Mouse (Mus musculus) thymus, adult 2 months (tissue): ENCODE measurements around the gene Tyms. TPM values are rescaled to one million over a fixed set of nuclear protein-coding genes. Genes with fewer than 3 reads are reported as not detected.

Source experiments
- DNase-seq: peaks from one replicate; pipeline ENCODE4 v3.0.0; 2021
- H3K27ac ChIP-seq: fragments of 200-500 bp; 2 replicates; pipeline ENCODE4 v1.5.1; 2012; ENCODE audit warnings: low read length, control low read depth; ENCODE audit not compliant: control insufficient read depth, insufficient read depth
- H3K27me3 ChIP-seq: fragments of 200-500 bp; 2 replicates; pipeline ENCODE4 v1.6.1; 2012; ENCODE audit warnings: mild to moderate bottlenecking, low read length, moderate library complexity, mixed read lengths; ENCODE audit not compliant: control insufficient read depth, insufficient read depth
- H3K36me3 ChIP-seq: fragments of 200-500 bp; 2 replicates; pipeline ENCODE4 v1.6.1; 2012; ENCODE audit warnings: mild to moderate bottlenecking, low read length, moderate library complexity; ENCODE audit not compliant: control insufficient read depth, insufficient read depth
- H3K4me1 ChIP-seq: fragments of 200-500 bp; replicated peaks from 2 replicates; pipeline ENCODE4 v1.6.1; 2012; ENCODE audit warnings: low read length; ENCODE audit not compliant: control insufficient read depth, insufficient read depth
- H3K4me3 ChIP-seq: fragments of 200-500 bp; 2 replicates; pipeline ENCODE4 v1.5.1; 2012; ENCODE audit warnings: mild to moderate bottlenecking, low read length, control low read depth, moderate library complexity; ENCODE audit not compliant: control insufficient read depth, insufficient read depth
- CTCF ChIP-seq: fragments of 200-500 bp; IDR thresholded peaks from 2 replicates; pipeline ENCODE4 v1.5.1; 2012; ENCODE audit warnings: mild to moderate bottlenecking, control low read depth, low read length, moderate library complexity, borderline replicate concordance; ENCODE audit not compliant: control insufficient read depth, poor library complexity, insufficient read depth; ENCODE audit errors: extremely low read depth
- POLR2A ChIP-seq: fragments of 200-500 bp; IDR thresholded peaks from 2 replicates; pipeline ENCODE4 v1.6.1; 2012; ENCODE audit warnings: mild to moderate bottlenecking, low read length, control low read depth, moderate library complexity; ENCODE audit not compliant: control insufficient read depth, poor library complexity, insufficient read depth; ENCODE audit errors: extremely low read depth
- WGBS: fragments of 180-500 bp; shearing (Covaris S2); methylation state at CpG from one replicate; pipeline ENCODE4 v1.1.7; 2018; 5-methylcytosine and 5-hydroxymethylcytosine counted together
- polyA plus RNA-seq: library from polyadenylated mRNA; depleted of rRNA; stranded (reverse); fragments of >200 nt; gene quantifications from 2 replicates; pipeline ENCODE4 v1.2.3, GENCODE M21; 2012

Tyms gene
- polyA plus RNA-seq, 1 experiment, result 130 TPM

GRCm38 (mm10) chr5:30109899-30110298 is 36.5 kb upstream of the Tyms start:
- 86% methylated on average over 2 of the region's 2 CpGs for WGBS
- no peak for DNase-seq
- TF ChIP-seq POLR2A (no peak), CTCF (no peak)
- peaks cover 14% of the 10 kb centered on the region for H3K4me1 ChIP-seq
- H3K4me3 ChIP-seq, result no peak overlapping the region
- no peaks in the 10 kb centered on the region for H3K36me3 ChIP-seq
- no peak overlapping the region for H3K27ac ChIP-seq
- peaks cover 15% of the 10 kb centered on the region for H3K27me3 ChIP-seq

DNA sequence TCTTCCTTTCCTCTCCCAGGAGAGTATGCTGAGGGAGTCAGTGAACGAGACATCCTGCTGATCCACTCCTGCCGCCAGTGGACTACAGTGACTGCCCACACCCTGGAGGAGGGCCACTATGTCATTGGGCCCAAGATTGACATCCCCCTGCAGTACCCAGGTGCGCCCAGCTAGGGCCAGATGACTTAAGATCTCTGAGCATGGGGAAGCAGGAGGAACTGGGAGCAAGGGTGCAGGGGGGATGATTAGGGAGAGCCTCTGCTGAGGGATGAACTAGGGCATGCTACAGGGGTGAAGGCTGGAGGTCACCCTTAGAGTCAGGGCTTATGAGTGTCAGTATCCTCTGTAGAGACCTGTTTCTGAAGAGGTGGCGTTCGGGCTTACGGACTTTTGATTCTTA is 34.8 kb upstream of the Tyms start:
- peaks cover 21% of the 10 kb centered on the region for H3K27me3 ChIP-seq
- DNase-seq, result no peak

GRCm38 (mm10) chr5:30107611-30108041 is 34.2 kb upstream of the Tyms start:
- no peak overlapping the region for H3K4me3 ChIP-seq
- 33% methylated on average over 5 of the region's 5 CpGs for WGBS
- DNase-seq, result no peak
- H3K36me3 ChIP-seq, result no peaks in the 10 kb centered on the region
- TF ChIP-seq POLR2A (no peak), CTCF (no peak)
- peaks cover 4% of the 10 kb centered on the region for H3K4me1 ChIP-seq
- H3K27ac ChIP-seq, result no peak overlapping the region
- H3K27me3 ChIP-seq, result peaks cover 21% of the 10 kb centered on the region

More for the DNA sequence above, 34.8 kb upstream of the Tyms start:
- Histone ChIP-seq H3K4me3 (no peak overlapping the region), H3K4me1 (peaks cover 4% of the 10 kb centered on the region), H3K27ac (no peak overlapping the region), H3K36me3 (no peaks in the 10 kb centered on the region)
- no peak for TF ChIP-seq CTCF
- no peak for TF ChIP-seq POLR2A
- WGBS, result 92% methylated on average over 6 of the region's 6 CpGs

- no peak for TF ChIP-seq CTCF
- no peak for TF ChIP-seq POLR2A
- peaks cover 21% of the 10 kb centered on the region for H3K27me3 ChIP-seq
- no peak for DNase-seq
These were observed 33.8 kb upstream of the Tyms start for GRCm38 (mm10) chr5:30107186-30107585.

DNA sequence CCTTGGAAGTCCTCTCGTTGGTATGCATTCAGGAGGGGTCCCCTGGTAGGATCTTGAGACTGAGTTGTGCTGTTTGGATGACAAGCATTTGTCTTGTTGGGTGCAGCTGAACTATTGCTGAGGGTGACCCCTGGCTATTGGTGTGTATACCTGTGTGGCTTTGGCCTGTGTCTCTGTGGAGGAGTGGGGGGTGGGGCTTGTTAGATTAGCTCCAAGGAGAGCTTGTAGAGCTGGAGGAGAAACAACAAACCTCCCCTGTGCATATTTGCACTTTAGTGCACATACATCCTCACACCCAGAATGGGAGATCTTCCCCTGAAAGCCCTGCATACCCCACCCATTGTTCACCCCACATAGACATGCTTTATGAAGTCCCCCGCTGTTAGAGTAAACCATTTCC is 33.3 kb upstream of the Tyms start:
- DNase-seq, result no peak

More at GRCm38 (mm10) chr5:30107186-30107585, 33.8 kb upstream of the Tyms start:
- Histone ChIP-seq H3K4me1 (peaks cover 4% of the 10 kb centered on the region), H3K36me3 (no peaks in the 10 kb centered on the region), H3K27ac (no peak overlapping the region), H3K4me3 (no peak overlapping the region)
- 36% methylated on average over 7 of the region's 7 CpGs for WGBS

GRCm38 (mm10) chr5:30105668-30106300 is 32.4 kb upstream of the Tyms start, which contains the start of gene 3110082J24Rik:
Gene 3110082J24Rik, minus strand, starts transcription at chr5:30106086.
- DNase-seq, result no peak
- WGBS, result 9% methylated on average over 29 of the region's 29 CpGs
- H3K36me3 ChIP-seq, result no peaks in the 10 kb centered on the region
- peaks cover 21% of the 10 kb centered on the region for H3K27me3 ChIP-seq
- H3K4me3 ChIP-seq, result peak within 1 kb of the TSS; percentile 21; the same call in 1 of the 2 replicates
- peaks cover 4% of the 10 kb centered on the region for H3K4me1 ChIP-seq
- TF ChIP-seq POLR2A (no peak), CTCF (no peak)
- H3K27ac ChIP-seq, result no peak within 1 kb of the TSS

More for the DNA sequence above, 33.3 kb upstream of the Tyms start:
- no peak for TF ChIP-seq CTCF
- no peak for TF ChIP-seq POLR2A
- Histone ChIP-seq H3K27me3 (peaks cover 21% of the 10 kb centered on the region), H3K36me3 (no peaks in the 10 kb centered on the region), H3K27ac (no peak overlapping the region), H3K4me3 (no peak overlapping the region), H3K4me1 (peaks cover 4% of the 10 kb centered on the region)
- 33% methylated on average over 2 of the region's 2 CpGs for WGBS
